Mouse (Mus musculus) adrenal gland, adult 2 months (tissue): ENCODE data around the gene Cyp24a1. TPM values are rescaled to one million over a fixed set of nuclear protein-coding genes. Genes with fewer than 3 reads are reported as not detected.
A peak's percentile ranks its signal among the peaks of the same experiment; 100 is the strongest.

Source experiments
- DNase-seq: peaks from one replicate; pipeline ENCODE4 v3.0.0; 2021
- long read RNA-seq: library from polyadenylated mRNA; stranded (forward); transcript quantifications from one replicate; pipeline ENCODE4 v2.0.0, GENCODE M21; 2021
- polyA plus RNA-seq: library from polyadenylated mRNA; depleted of rRNA; stranded (reverse); fragments of >200 nt; gene quantifications from 2 replicates; pipeline ENCODE4 v1.2.3, GENCODE M21; 2012; rRNA removed
- total RNA-seq, 2 experiments: library from RNA; stranded (reverse); gene quantifications; 2 replicates each; pipeline ENCODE4 v1.2.3; 2021

Gene Cyp24a1
- total RNA-seq = not detected
- polyA plus RNA-seq = 0.04 and 0.06 TPM in 2 replicates
- long read RNA-seq = 0 reads

GRCm38 (mm10) chr2:170497091-170497566, at the start of gene Cyp24a1:
Cyp24a1 (minus strand) TSS chr2:170497145.
- DNase-seq = peak; percentile 92

- DNase-seq = no peak
Measured at GRCm38 (mm10) chr2:170545745-170546144, 48.8 kb upstream of the Cyp24a1 start.

GRCm38 (mm10) chr2:170544950-170545349, 48.0 kb upstream of the Cyp24a1 start:
- no peak for DNase-seq

- DNase-seq = no peak
Measured at GRCm38 (mm10) chr2:170544159-170544558, 47.2 kb upstream of the Cyp24a1 start.

- no peak for DNase-seq
Measured at GRCm38 (mm10) chr2:170543625-170544024, 46.7 kb upstream of the Cyp24a1 start.

- no peak for DNase-seq
Measured at GRCm38 (mm10) chr2:170539211-170539610, 42.3 kb upstream of the Cyp24a1 start.

- DNase-seq = no peak
Measured at GRCm38 (mm10) chr2:170535841-170536240, 38.9 kb upstream of the Cyp24a1 start.

GRCm38 (mm10) chr2:170534803-170535174, 37.8 kb upstream of the Cyp24a1 start:
- DNase-seq = no peak

- DNase-seq = no peak
Measured at GRCm38 (mm10) chr2:170534116-170534802, 37.3 kb upstream of the Cyp24a1 start.

GRCm38 (mm10) chr2:170530256-170530655, 33.3 kb upstream of the Cyp24a1 start:
- DNase-seq = no peak

- DNase-seq = no peak
Measured at GRCm38 (mm10) chr2:170529766-170530165, 32.8 kb upstream of the Cyp24a1 start.

- DNase-seq = no peak
Measured at GRCm38 (mm10) chr2:170528061-170528460, 31.1 kb upstream of the Cyp24a1 start.

GRCm38 (mm10) chr2:170526513-170526912, 29.6 kb upstream of the Cyp24a1 start:
- no peak for DNase-seq

- peak; percentile 39 for DNase-seq
Measured at GRCm38 (mm10) chr2:170520321-170520971, 23.5 kb upstream of the Cyp24a1 start.

GRCm38 (mm10) chr2:170513756-170514155, 16.8 kb upstream of the Cyp24a1 start:
- no peak for DNase-seq

- DNase-seq = peak; percentile 93
Measured at GRCm38 (mm10) chr2:170511073-170511891, 14.3 kb upstream of the Cyp24a1 start.

GRCm38 (mm10) chr2:170508821-170509220, 11.9 kb upstream of the Cyp24a1 start:
- peak; percentile 90 for DNase-seq

- DNase-seq = peak; percentile 79
Measured at GRCm38 (mm10) chr2:170507734-170508133, 10.8 kb upstream of the Cyp24a1 start.

GRCm38 (mm10) chr2:170503983-170504382, 7.0 kb upstream of the Cyp24a1 start:
- DNase-seq = no peak

- DNase-seq = peak; percentile 15
Measured at GRCm38 (mm10) chr2:170503343-170503742, 6.4 kb upstream of the Cyp24a1 start.

- peak; percentile 8 for DNase-seq
Measured at GRCm38 (mm10) chr2:170498011-170498410, 1.1 kb upstream of the Cyp24a1 start.

- DNase-seq = peak; percentile 14
Measured at GRCm38 (mm10) chr2:170496154-170496930, 603 bp downstream of the Cyp24a1 start, which contains the start of gene Pfdn4. Pfdn4 (plus strand) TSS chr2:170496428.
